Mouse (Mus musculus): Measurements from ENCODE around the gene Dazap1. TPM values are rescaled to one million over a fixed set of nuclear protein-coding genes. Genes with fewer than 3 reads are reported as not detected.

The Dazap1 gene
- polyA plus RNA-seq, 1 experiment from 2014 or later = 66.6 TPM

DNA sequence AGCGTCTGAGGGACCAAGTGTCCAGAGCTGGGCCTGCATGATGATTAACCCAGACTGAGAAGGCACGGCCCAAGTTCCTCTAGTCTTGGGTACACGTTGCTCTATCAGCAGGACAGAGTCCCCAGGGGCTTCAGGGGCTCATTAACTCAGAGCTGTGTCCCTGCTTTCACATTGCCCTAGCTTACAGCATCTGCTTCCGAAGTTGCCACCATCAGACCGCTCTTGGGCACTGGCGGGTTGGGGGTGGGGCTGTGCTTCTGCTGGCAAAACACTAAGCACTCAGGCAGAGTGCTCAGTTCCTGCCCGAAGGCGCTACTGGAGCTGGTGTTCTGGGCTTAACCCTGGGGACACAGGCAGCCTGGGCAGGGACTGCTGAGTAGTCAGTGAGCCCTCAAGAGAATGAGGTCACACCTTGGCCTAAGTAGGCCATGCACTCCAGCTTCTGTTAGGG, 20.7 kb downstream of the Dazap1 start:
- peak; percentile 54; the same call in 1 of the 2 replicates for ATAC-seq (ENCODE audit: low FRiP score, low read depth)
- Histone ChIP-seq H3K36me3 (peaks cover 95% of the 10 kb centered on the region), H3K9me3 (no peaks in the 10 kb centered on the region), H3K4me1 (peaks cover 13% of the 10 kb centered on the region), H3K27ac (no peak overlapping the region), H3K27me3 (replicated peaks) (no peaks in the 10 kb centered on the region), H3K4me2 (replicated peaks) (no peak overlapping the region), H3K9ac (no peak overlapping the region), H3K4me3 (no peak overlapping the region)
- WGBS = 63% methylated on average over 8 of the region's 8 CpGs

DNA sequence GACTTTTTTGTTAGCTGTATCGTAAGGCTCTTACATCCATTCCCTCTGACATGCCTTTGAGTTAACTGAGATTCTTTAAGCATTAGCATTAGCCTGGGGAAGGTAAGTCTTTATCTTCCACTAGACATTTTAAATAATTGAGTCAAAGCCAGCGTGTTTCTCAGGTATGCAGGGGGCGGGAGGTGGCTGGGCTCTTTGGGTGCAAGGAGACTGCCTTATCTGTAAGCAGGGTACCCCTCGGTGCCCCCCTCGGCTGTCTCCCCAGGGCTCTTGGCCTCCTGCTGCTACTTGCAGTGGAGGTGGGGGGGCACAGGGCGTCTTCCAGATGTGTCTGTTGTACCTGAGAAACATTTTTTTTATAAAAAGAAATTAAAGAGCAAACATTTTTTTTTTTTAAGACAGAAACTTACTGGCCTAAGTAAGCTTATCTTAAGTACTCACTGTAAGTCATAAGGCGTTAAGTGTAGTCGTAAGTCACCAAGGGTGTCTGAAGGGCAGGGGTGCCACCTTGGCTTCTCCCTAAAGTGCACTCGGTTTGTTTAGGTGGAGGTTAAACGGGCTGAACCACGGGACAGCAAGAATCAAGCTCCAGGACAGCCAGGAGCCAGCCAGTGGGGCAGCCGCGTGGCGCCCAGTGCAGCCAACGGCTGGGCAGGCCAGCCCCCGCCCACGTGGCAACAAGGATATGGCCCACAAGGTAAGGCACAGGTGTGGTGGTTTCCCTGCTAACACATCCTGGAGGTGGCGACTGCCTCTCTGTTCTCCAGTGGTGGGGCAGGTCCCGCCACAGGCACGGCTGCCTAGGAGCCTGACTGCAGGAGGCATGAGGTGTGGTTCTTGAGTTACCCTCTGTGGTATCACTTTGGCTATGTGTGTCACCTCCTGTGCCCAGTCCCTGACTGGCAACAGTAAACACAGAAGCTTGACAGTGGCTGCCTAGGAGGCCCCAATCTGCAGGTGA, 21.5 kb downstream of the Dazap1 start:
- 92% methylated on average over 20 of the region's 20 CpGs for WGBS
- no peaks in the 10 kb centered on the region for H3K9me3 ChIP-seq
- H3K4me1 ChIP-seq = peaks cover 13% of the 10 kb centered on the region
- H3K4me2 ChIP-seq (replicated peaks) = no peak overlapping the region
- H3K27ac ChIP-seq = no peak overlapping the region
- no peak for ATAC-seq (ENCODE audit: low FRiP score, low read depth)
- no peak overlapping the region for H3K9ac ChIP-seq
- no peak overlapping the region for H3K4me3 ChIP-seq
- H3K36me3 ChIP-seq = peaks cover 95% of the 10 kb centered on the region
- no peaks in the 10 kb centered on the region for H3K27me3 ChIP-seq (replicated peaks)

GRCm38 (mm10) chr10:80285222-80286070, 24.2 kb downstream of the Dazap1 start:
- Histone ChIP-seq H3K4me2 (replicated peaks) (no peak overlapping the region), H3K27ac (no peak overlapping the region), H3K4me3 (no peak overlapping the region), H3K4me1 (peaks cover 13% of the 10 kb centered on the region), H3K9ac (0 out of 2 replicates have a peak overlapping the region, but pooled peaks have one; percentile 13), H3K27me3 (replicated peaks) (no peaks in the 10 kb centered on the region), H3K36me3 (peaks cover 81% of the 10 kb centered on the region), H3K9me3 (no peaks in the 10 kb centered on the region)
- WGBS = 71% methylated on average over 9 of the region's 15 CpGs
- ATAC-seq (ENCODE audit: low FRiP score, low read depth) = no peak

DNA sequence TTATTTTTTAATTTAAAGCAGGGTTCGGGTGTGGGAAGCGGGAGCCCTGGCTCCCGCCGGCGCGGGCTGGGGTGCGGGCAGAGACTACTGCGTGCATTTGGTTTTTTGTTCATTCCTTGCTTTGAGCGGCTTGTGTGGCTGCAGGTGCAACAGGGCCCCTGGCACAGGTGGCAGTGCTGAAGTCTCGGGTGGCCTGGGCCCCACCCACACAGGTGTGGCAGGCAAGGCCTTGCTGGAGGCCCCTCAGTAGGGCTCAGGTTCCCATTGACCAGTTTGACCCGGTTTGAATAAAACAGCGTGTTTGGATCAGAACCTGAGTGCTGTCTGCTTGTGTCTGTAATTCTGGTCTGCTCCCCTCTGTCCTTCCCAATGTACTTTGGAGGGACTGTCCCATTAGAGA, 26.8 kb downstream of the Dazap1 start:
- no peak overlapping the region for H3K27ac ChIP-seq
- WGBS = 95% methylated on average over 12 of the region's 12 CpGs
- H3K9ac ChIP-seq = no peak overlapping the region
- H3K4me1 ChIP-seq = peaks cover 1% of the 10 kb centered on the region
- no peak for ATAC-seq (ENCODE audit: low FRiP score, low read depth)
- H3K4me3 ChIP-seq = no peak overlapping the region
- H3K27me3 ChIP-seq (replicated peaks) = no peaks in the 10 kb centered on the region
- H3K9me3 ChIP-seq = no peaks in the 10 kb centered on the region
- peaks cover 56% of the 10 kb centered on the region for H3K36me3 ChIP-seq
- no peak overlapping the region for H3K4me2 ChIP-seq (replicated peaks)

DNA sequence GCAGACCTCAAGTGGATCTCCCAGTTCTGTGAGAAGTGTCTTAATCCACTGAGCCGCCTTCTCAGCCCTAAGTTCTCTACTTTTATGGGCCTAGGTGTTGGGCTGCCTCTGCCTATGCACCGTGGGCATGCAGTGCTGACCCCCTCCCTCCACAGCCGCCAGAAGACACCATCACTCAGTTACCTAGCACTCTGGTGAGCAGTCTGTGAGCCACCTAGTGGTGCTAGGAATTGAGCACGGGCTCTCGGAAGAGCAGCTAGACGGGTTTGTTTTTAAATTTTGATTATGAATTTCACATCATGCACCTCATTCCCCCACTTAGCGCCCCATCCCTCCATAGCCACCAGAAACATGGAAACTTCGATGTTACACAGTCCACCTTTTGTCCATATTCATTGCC, 27.4 kb downstream of the Dazap1 start:
- Histone ChIP-seq H3K27ac (no peak overlapping the region), H3K4me1 (peaks cover 7% of the 10 kb centered on the region), H3K27me3 (replicated peaks) (no peaks in the 10 kb centered on the region), H3K4me2 (replicated peaks) (no peak overlapping the region), H3K9ac (no peak overlapping the region), H3K36me3 (peaks cover 55% of the 10 kb centered on the region), H3K9me3 (no peaks in the 10 kb centered on the region), H3K4me3 (no peak overlapping the region)
- WGBS = 72% methylated on average over 8 of the region's 8 CpGs
- ATAC-seq (ENCODE audit: low FRiP score, low read depth) = no peak

- H3K27me3 ChIP-seq (replicated peaks) = no peaks in the 10 kb centered on the region
- H3K4me3 ChIP-seq = peak within 1 kb of the TSS; percentile 91
- H3K36me3 ChIP-seq = peaks cover 33% of the 10 kb centered on the region
- under 1% methylated on average over 72 of the region's 72 CpGs for WGBS
- peak within 1 kb of the TSS; percentile 79; the same call in 1 of the 2 replicates for H3K27ac ChIP-seq
- H3K9ac ChIP-seq = peak within 1 kb of the TSS; percentile 97
- H3K4me1 ChIP-seq = peaks cover 38% of the 10 kb centered on the region
- H3K4me2 ChIP-seq (replicated peaks) = peak within 1 kb of the TSS; percentile 84
- H3K9me3 ChIP-seq = no peaks in the 10 kb centered on the region
- peak; percentile 74 for ATAC-seq (ENCODE audit: low FRiP score, low read depth)
Measured at GRCm38 (mm10) chr10:80292251-80293146, 31.2 kb downstream of the Dazap1 start, which contains the start of gene Rps15. Gene Rps15, plus strand, starts transcription at chr10:80292453.

GRCm38 (mm10) chr10:80293325-80293724, 32.0 kb downstream of the Dazap1 start:
- H3K4me1 ChIP-seq = peaks cover 46% of the 10 kb centered on the region
- peak overlapping the region; percentile 84 for H3K4me2 ChIP-seq (replicated peaks)
- no peak overlapping the region for H3K27ac ChIP-seq
- peaks cover 26% of the 10 kb centered on the region for H3K36me3 ChIP-seq
- no peaks in the 10 kb centered on the region for H3K9me3 ChIP-seq
- H3K9ac ChIP-seq = peak overlapping the region; percentile 97
- no peaks in the 10 kb centered on the region for H3K27me3 ChIP-seq (replicated peaks)
- 32% methylated on average over 14 of the region's 14 CpGs for WGBS
- peak overlapping the region; percentile 91 for H3K4me3 ChIP-seq
- ATAC-seq (ENCODE audit: low FRiP score, low read depth) = no peak

- H3K4me3 ChIP-seq = 0 out of 2 replicates have a peak overlapping the region, but pooled peaks have one; percentile 91
- H3K9me3 ChIP-seq = no peaks in the 10 kb centered on the region
- peaks cover 19% of the 10 kb centered on the region for H3K36me3 ChIP-seq
- H3K9ac ChIP-seq = no peak overlapping the region; the same call in 1 of the 2 replicates
- 0 out of 2 replicates have a peak, but pooled peaks cover 6% of the 10 kb centered on the region for H3K27me3 ChIP-seq (replicated peaks)
- peak overlapping the region; percentile 84 for H3K4me2 ChIP-seq (replicated peaks)
- 78% methylated on average over 4 of the region's 4 CpGs for WGBS
- H3K4me1 ChIP-seq = peaks cover 50% of the 10 kb centered on the region
- H3K27ac ChIP-seq = no peak overlapping the region
- no peak for ATAC-seq (ENCODE audit: low FRiP score, low read depth)
Measured at GRCm38 (mm10) chr10:80294311-80294710, 33.0 kb downstream of the Dazap1 start.

GRCm38 (mm10) chr10:80294788-80295303, 33.6 kb downstream of the Dazap1 start:
- 40% methylated on average over 7 of the region's 7 CpGs for WGBS

DNA sequence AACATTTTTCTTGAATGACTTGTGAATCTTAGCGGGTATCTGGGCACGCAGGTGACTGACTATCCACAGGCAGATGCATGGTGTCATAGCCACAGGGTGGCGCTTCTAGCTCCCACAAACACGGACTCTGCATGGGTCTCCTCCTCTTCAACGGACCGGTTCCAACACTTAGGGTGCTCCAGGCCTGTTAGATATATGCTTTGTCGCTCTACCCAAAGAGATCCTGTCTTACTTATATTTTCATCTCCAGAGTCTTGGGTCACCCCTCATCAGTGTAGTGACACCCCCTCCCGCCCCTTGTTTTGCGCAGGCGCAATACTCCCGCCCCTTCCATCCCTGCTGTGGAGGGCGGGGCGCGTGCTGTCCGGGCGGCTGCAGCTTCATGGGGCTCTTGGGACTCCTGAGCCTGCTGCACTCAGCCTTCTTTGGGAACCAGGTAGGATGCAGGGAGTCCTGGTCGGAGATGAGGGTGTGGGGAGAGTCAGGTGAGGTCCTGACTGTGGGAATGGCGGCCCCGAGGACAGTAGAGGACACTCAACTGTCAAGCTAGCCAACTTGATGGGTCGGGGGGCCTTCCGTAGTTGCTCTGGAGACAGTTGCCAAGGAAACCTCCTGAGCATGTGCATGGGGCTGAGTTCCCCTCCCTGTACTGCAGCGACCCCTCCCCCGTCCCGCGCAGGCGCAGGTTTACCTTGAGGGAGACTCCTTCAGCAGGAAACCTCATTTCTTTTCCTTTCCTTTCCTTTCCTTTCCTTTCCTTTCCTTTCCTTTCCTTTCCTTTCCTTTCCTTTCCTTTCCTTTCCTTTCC, 34.5 kb downstream of the Dazap1 start, which contains the start of gene Apc2:
TSS of gene Apc2 (plus strand) at position 360 of the 808 bp plus-strand sequence.
- H3K9ac ChIP-seq = peak within 1 kb of the TSS; percentile 95
- under 1% methylated on average over 26 of the region's 26 CpGs for WGBS
- H3K4me3 ChIP-seq = peak within 1 kb of the TSS; percentile 43
- H3K4me2 ChIP-seq (replicated peaks) = peak within 1 kb of the TSS; percentile 84
- H3K36me3 ChIP-seq = peaks cover 19% of the 10 kb centered on the region
- peak within 1 kb of the TSS; percentile 71 for H3K27ac ChIP-seq
- ATAC-seq (ENCODE audit: low FRiP score, low read depth) = peak; percentile 55
- peaks cover 61% of the 10 kb centered on the region for H3K4me1 ChIP-seq
- H3K27me3 ChIP-seq (replicated peaks) = peaks cover 12% of the 10 kb centered on the region; the same call in 1 of the 2 replicates
- no peaks in the 10 kb centered on the region for H3K9me3 ChIP-seq

More at GRCm38 (mm10) chr10:80294788-80295303, 33.6 kb downstream of the Dazap1 start:
- H3K27me3 ChIP-seq (replicated peaks) = 0 out of 2 replicates have a peak, but pooled peaks cover 7% of the 10 kb centered on the region
- peak overlapping the region; percentile 84 for H3K4me2 ChIP-seq (replicated peaks)
- H3K36me3 ChIP-seq = peaks cover 19% of the 10 kb centered on the region
- no peaks in the 10 kb centered on the region for H3K9me3 ChIP-seq
- H3K4me3 ChIP-seq = no peak overlapping the region
- H3K9ac ChIP-seq = no peak overlapping the region
- H3K27ac ChIP-seq = no peak overlapping the region
- H3K4me1 ChIP-seq = peaks cover 55% of the 10 kb centered on the region
- ATAC-seq (ENCODE audit: low FRiP score, low read depth) = no peak
